Mouse (Mus musculus): ENCODE data around the gene Pnpla6. TPM values are rescaled to one million over a fixed set of nuclear protein-coding genes. Genes with fewer than 3 reads are reported as not detected.
A peak's percentile ranks its signal among the peaks of the same experiment; 100 is the strongest.

Pnpla6 gene
- polyA plus RNA-seq (2016; fragmentation: Nextera tagmentation; extraction: Ambion mirVana), result 21.7 and 23.4 TPM in 2 replicates

DNA sequence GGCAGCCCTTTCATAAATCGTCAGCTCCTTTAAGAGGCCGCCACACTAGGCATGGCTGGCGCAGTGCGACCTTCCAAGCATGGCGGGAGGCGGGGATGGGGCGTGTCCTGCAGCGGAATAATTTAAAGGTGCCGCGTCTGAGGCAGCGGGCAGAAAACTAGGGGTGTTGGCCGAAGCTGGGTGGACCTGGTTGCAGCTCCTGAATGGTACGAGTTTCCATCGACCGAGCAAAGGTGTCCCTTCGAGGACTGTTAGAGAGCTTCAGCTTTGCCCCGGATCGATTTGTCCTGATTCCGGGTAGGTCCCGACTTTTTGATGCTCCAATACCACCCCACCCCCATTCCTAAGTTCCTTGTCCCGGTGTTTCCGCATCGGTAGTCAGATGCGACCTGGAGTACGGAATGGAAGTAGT, at the start of gene Pnpla6:
Pnpla6 (plus strand) TSS at position 125 of the 412 bp plus-strand sequence.
- H3K4me2 ChIP-seq, result peak within 1 kb of the TSS; percentile 92
- peak; percentile 76 for ATAC-seq (ENCODE audit: insufficient number of reproducible peaks, low FRiP score)
- peaks cover 39% of the 10 kb centered on the region for H3K36me3 ChIP-seq
- no peaks in the 10 kb centered on the region for H3K27me3 ChIP-seq (replicated peaks)
- H3K4me1 ChIP-seq (replicated peaks), result peaks cover 5% of the 10 kb centered on the region
- H3K27ac ChIP-seq (ENCODE audit: poor library complexity, severe bottlenecking), result peak within 1 kb of the TSS; percentile 48
- under 1% methylated on average over 25 of the region's 25 CpGs for WGBS
- H3K4me3 ChIP-seq, result peak within 1 kb of the TSS; percentile 72
- H3K9me3 ChIP-seq (replicated peaks), result no peaks in the 10 kb centered on the region
- peak within 1 kb of the TSS; percentile 57 for H3K9ac ChIP-seq

DNA sequence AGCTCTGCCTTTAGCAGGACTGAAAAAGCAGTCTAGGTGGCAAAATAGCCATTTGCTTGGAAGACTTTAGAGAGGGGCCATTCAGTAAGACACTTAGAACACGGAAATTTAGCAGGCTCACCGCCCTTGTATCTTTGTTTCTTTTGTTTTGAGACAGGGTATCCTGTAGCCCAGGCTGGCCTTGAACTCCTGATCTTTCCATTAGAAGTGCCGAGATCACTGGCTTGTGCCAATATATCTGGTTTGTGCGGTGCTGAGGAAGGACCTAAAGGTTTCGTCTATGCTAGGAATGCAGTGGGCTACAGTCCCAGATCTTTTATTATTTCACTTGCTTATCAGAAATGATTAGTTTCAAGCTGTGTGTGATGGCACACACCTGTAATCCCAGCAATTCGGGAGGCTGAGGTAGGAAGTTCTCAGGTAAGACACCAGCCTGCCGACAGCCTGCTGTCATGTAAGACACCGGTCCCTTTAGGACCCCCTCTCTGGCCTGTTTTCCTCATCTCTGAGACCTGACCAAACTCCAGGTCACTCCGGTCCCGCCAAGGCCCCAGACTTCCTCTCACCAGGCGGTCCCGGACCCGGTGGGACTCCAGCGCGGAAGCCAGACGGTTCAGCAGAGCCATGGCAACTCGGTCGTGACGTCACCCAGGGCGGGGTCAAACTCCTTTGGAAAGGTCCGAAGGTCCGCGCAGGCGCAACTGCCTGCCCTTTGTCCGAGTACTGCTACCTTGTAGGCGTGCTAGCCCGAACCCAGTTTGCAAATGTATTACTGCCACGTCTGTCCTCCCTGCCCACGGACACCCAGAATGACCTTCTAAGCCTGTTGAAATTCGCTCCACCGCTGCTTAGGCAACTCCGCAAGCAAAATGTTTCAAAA, 47.9 kb upstream of the Pnpla6 start, which contains the start of gene Pex11g:
Pex11g (minus strand) TSS at position 675 of the 880 bp plus-strand sequence.
- WGBS, result 6% methylated on average over 32 of the region's 32 CpGs
- Histone ChIP-seq H3K27me3 (replicated peaks) (no peaks in the 10 kb centered on the region), H3K4me1 (replicated peaks) (0 out of 2 replicates have a peak, but pooled peaks cover 6% of the 10 kb centered on the region), H3K27ac (ENCODE audit: poor library complexity, severe bottlenecking) (peak within 1 kb of the TSS; percentile 74), H3K9ac (peak within 1 kb of the TSS; percentile 75), H3K36me3 (no peaks in the 10 kb centered on the region), H3K4me2 (peak within 1 kb of the TSS; percentile 69), H3K4me3 (peak within 1 kb of the TSS; percentile 51), H3K9me3 (replicated peaks) (no peaks in the 10 kb centered on the region)
- peak; percentile 95 for ATAC-seq (ENCODE audit: insufficient number of reproducible peaks, low FRiP score)

DNA sequence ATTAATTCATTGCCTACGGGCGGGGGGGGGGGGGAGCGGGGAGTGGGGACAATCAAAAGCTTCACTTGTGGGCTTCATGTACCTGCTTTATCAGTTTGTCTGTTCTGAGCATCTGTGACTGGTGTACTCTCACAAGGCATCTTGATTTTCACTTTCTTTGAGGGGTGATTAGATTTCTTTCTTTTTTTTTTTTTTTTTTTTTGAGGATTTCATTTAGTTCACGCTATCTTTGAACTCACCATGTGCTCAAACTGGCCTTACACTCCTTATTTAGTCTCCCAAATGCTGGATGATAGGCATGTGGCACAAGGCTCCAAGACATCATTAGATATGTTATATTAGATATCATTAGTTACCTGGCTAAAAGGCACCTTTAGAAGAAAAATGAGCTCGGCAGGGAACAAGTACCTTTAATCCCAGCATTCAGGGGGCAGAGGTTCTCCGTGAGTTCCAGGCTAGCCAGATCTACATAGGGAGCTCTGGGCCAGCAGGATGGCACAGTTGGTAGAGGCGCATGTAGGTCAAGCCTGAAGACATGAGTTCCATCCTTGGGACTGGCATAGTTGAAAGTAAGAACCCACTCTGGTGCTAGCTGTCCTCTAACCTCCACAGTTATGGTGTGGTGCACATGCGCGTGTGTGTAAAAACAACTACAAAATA, 47.2 kb upstream of the Pnpla6 start:
- peak overlapping the region; percentile 69 for H3K4me2 ChIP-seq
- 53% methylated on average over 9 of the region's 9 CpGs for WGBS
- H3K4me1 ChIP-seq (replicated peaks), result 0 out of 2 replicates have a peak, but pooled peaks cover 6% of the 10 kb centered on the region
- ATAC-seq (ENCODE audit: insufficient number of reproducible peaks, low FRiP score), result no peak
- H3K36me3 ChIP-seq, result no peaks in the 10 kb centered on the region
- H3K9ac ChIP-seq, result peak overlapping the region; percentile 75
- peak overlapping the region; percentile 74; the same call in 1 of the 2 replicates for H3K27ac ChIP-seq (ENCODE audit: poor library complexity, severe bottlenecking)
- H3K9me3 ChIP-seq (replicated peaks), result no peaks in the 10 kb centered on the region
- H3K4me3 ChIP-seq, result peak overlapping the region; percentile 51
- H3K27me3 ChIP-seq (replicated peaks), result no peaks in the 10 kb centered on the region

DNA sequence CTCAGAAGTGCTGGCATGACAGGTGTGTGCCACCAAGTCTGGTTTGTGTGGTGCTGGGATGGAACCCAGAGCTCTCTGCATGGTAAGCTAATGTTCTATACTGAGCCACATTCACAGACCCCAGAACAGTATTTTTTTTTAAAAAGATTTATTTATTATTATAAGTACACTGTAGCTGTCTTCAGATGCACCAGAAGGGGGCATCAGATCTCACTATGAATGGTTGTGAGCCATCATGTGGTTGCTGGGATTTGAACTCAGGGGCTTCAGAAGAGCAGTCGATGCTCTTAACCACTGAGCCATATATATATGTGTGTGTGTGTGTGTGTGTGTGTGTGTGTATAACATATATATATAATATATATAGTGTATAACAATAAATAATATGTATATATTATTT, 46.3 kb upstream of the Pnpla6 start:
- H3K4me1 ChIP-seq (replicated peaks), result 0 out of 2 replicates have a peak, but pooled peaks cover 6% of the 10 kb centered on the region
- WGBS, result 94% methylated on average over 1 of the region's 1 CpGs
- no peak for ATAC-seq (ENCODE audit: insufficient number of reproducible peaks, low FRiP score)
- no peak overlapping the region for H3K27ac ChIP-seq (ENCODE audit: poor library complexity, severe bottlenecking)
- no peak overlapping the region for H3K9ac ChIP-seq
- no peaks in the 10 kb centered on the region for H3K36me3 ChIP-seq
- H3K4me3 ChIP-seq, result no peak overlapping the region
- no peak overlapping the region for H3K4me2 ChIP-seq
- H3K27me3 ChIP-seq (replicated peaks), result no peaks in the 10 kb centered on the region
- no peaks in the 10 kb centered on the region for H3K9me3 ChIP-seq (replicated peaks)

DNA sequence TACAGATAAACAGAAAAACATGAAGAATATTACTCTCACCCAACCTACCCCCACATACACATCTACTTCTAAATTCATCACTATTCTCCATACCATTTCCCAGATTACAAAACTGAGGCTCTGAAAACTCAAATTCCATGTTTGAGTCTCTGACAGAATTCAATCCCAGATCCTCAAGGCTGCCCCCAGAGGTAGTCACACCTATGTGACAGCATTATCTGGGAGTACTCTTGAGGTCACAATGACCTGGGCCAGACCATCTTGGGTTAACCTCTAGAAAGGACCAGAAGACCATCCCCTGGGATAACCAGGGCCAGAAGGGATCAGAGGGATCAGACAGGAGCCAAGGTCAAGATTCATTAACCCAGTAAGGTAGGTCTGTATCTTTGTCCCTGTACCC, 44.6 kb upstream of the Pnpla6 start, which contains the start of gene Tex45:
Tex45 (plus strand) TSS at position 301 of the 400 bp plus-strand sequence.
- 0 out of 2 replicates have a peak, but pooled peaks cover 6% of the 10 kb centered on the region for H3K4me1 ChIP-seq (replicated peaks)
- no peak for ATAC-seq (ENCODE audit: insufficient number of reproducible peaks, low FRiP score)

DNA sequence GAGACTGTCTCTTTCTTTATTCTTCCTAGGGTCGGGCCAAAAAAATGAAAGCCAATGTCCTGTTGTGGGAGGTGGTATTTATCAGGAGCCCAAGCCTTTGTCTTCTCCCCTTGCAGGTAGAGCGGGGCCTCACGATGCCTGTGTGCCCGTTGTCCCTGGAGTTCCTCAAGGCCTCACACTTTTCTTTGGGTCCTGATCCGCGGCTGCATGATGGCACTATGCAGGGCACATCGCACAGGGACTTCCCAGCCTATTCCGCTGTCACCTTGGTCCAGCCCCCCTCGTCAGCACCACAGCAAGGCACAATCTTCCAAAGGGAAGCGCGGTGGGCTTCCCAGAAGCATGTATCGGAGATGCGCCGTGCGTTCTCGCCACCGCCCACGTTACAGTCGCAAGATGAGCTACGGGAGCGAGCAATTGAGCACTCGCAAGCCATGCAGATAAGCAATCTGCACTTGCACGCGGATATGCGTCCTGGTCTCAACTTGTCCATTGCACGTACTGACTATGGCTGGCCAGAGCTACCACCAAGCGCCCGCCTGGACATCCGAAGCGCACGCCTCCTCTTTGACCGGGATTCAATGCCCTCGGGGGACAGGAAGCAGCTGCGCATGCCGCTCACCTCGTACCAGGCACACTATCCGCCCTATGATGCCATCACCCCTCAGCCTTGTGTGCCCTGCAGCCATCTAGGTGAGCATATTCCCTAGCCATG, 39.3 kb upstream of the Pnpla6 start:
- peaks cover 2% of the 10 kb centered on the region; the same call in 1 of the 2 replicates for H3K4me1 ChIP-seq (replicated peaks)

More for the DNA sequence above, 44.6 kb upstream of the Pnpla6 start, which contains the start of gene Tex45:
- Histone ChIP-seq H3K27me3 (replicated peaks) (no peaks in the 10 kb centered on the region), H3K9ac (no peak within 1 kb of the TSS), H3K4me2 (no peak within 1 kb of the TSS), H3K27ac (ENCODE audit: poor library complexity, severe bottlenecking) (no peak within 1 kb of the TSS), H3K36me3 (no peaks in the 10 kb centered on the region), H3K4me3 (no peak within 1 kb of the TSS), H3K9me3 (replicated peaks) (no peaks in the 10 kb centered on the region)

DNA sequence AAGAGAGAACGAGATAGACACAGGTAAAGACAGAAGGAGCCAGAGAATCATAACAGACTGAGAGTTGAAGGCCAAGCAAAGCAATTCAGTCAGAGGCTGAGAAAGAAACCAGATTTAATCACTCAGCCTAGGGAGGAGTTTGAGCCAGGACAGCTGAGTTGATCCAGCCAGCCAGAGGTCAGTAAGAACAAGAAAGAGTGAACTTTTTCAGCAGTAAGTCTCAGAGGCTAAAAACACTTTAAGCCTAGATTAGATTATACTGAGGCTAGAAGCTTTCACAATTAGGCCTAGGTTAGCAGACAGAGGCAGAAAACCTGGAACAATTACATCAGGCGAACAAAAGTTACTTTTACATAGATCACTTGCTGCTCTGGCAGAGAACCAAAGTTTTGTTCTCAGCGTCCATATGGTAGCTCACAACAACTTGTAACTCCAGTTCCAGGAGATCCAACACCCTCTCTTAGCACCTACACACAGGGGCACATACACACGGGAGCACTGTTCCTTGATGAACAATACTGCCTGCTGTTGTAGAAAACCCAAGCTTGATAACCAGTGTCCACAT, 34.9 kb upstream of the Pnpla6 start:
- H3K9ac ChIP-seq, result no peak overlapping the region
- no peak overlapping the region for H3K4me3 ChIP-seq
- 48% methylated on average over 4 of the region's 4 CpGs for WGBS
- no peak overlapping the region for H3K27ac ChIP-seq (ENCODE audit: poor library complexity, severe bottlenecking)
- no peak overlapping the region for H3K4me2 ChIP-seq
- no peaks in the 10 kb centered on the region for H3K9me3 ChIP-seq (replicated peaks)
- no peak for ATAC-seq (ENCODE audit: insufficient number of reproducible peaks, low FRiP score)
- H3K27me3 ChIP-seq (replicated peaks), result peaks cover 11% of the 10 kb centered on the region; the same call in 1 of the 2 replicates
- H3K4me1 ChIP-seq (replicated peaks), result peaks cover 2% of the 10 kb centered on the region; the same call in 1 of the 2 replicates
- H3K36me3 ChIP-seq, result no peaks in the 10 kb centered on the region

More for the DNA sequence above, 39.3 kb upstream of the Pnpla6 start:
- Histone ChIP-seq H3K27me3 (replicated peaks) (peaks cover 11% of the 10 kb centered on the region; the same call in 1 of the 2 replicates), H3K9ac (peak overlapping the region; percentile 12; the same call in 1 of the 2 replicates), H3K4me2 (peak overlapping the region; percentile 68), H3K9me3 (replicated peaks) (no peaks in the 10 kb centered on the region), H3K27ac (ENCODE audit: poor library complexity, severe bottlenecking) (no peak overlapping the region), H3K4me3 (peak overlapping the region; percentile 34), H3K36me3 (no peaks in the 10 kb centered on the region)
- ATAC-seq (ENCODE audit: insufficient number of reproducible peaks, low FRiP score), result no peak
- 21% methylated on average over 37 of the region's 37 CpGs for WGBS

DNA sequence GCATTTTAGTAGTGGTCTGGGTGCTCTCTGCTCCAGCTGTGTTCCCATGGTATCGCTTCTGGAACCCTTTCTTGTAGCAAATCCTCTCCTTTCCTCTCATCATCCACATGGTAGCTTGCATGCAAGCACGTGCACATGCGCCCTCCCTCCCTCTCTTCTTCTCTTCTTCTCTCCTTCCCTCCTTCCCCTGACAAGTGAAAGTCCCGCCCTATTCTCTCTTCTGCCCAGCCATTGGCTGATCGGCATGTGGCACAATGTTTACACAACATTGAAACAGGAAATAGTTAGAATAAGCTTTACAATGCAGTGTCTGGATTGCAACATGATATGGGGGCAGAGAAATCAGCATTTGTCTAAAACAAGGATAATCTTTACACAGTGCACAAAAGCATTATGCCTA, 33.6 kb upstream of the Pnpla6 start:
- no peaks in the 10 kb centered on the region; the same call in 1 of the 2 replicates for H3K4me1 ChIP-seq (replicated peaks)
- no peaks in the 10 kb centered on the region for H3K9me3 ChIP-seq (replicated peaks)
- WGBS, result 59% methylated on average over 5 of the region's 5 CpGs
- ATAC-seq (ENCODE audit: insufficient number of reproducible peaks, low FRiP score), result no peak
- H3K36me3 ChIP-seq, result no peaks in the 10 kb centered on the region
- no peak overlapping the region for H3K9ac ChIP-seq
- H3K27me3 ChIP-seq (replicated peaks), result peaks cover 6% of the 10 kb centered on the region; the same call in 1 of the 2 replicates
- no peak overlapping the region for H3K4me2 ChIP-seq
- no peak overlapping the region for H3K4me3 ChIP-seq
- no peak overlapping the region for H3K27ac ChIP-seq (ENCODE audit: poor library complexity, severe bottlenecking)

DNA sequence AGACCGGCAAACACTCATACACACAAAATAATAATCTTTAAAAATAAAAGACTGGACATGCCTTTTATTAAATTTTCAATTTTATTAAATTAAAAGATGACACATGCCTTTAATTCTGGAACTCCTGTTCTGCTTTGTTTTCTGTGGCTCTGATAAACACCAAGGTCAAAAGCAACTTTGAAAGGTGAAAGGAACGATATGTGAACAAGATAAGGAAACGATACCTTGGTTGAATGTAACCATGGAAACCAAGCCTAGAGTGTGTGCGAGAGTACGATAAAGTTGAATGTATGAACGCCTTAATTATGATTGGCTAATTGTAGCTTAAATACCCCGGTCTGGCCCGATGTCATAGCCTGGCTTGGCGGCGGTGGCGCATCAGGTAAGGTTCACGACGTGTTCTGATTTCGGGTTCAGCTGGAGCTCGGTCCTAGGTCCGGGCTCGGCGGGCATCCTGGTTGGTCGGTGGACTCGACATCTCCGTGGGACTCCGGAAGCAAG, 32.9 kb upstream of the Pnpla6 start:
- ATAC-seq (ENCODE audit: insufficient number of reproducible peaks, low FRiP score), result no peak
- Histone ChIP-seq H3K9me3 (replicated peaks) (no peaks in the 10 kb centered on the region), H3K27ac (ENCODE audit: poor library complexity, severe bottlenecking) (no peak overlapping the region), H3K4me1 (replicated peaks) (no peaks in the 10 kb centered on the region; the same call in 1 of the 2 replicates), H3K4me3 (no peak overlapping the region), H3K9ac (no peak overlapping the region), H3K36me3 (no peaks in the 10 kb centered on the region), H3K4me2 (no peak overlapping the region), H3K27me3 (replicated peaks) (peaks cover 5% of the 10 kb centered on the region; the same call in 1 of the 2 replicates)
- WGBS, result 78% methylated on average over 22 of the region's 22 CpGs

DNA sequence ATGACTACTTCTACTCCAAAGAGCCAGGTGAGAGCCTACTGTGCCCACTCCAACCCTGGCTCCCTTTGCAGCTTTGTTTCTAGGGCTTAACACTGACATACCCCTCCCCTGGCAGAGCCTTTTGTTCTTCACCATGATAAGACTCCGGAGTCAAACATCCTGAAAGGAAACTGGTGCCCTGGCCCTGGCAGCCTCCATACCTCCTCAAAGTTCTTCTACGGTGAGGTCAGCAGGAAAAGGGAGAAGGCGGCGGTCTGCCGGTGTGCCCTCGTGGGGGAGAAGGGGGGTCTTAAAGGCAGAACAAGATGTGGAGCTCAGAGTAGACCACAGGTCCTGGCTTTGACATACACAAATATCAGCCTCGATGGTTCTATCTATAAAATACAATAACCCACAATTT, 31.6 kb upstream of the Pnpla6 start:
- Histone ChIP-seq H3K4me3 (no peak overlapping the region), H3K4me1 (replicated peaks) (no peaks in the 10 kb centered on the region; the same call in 1 of the 2 replicates), H3K27ac (ENCODE audit: poor library complexity, severe bottlenecking) (no peak overlapping the region), H3K27me3 (replicated peaks) (no peaks in the 10 kb centered on the region), H3K36me3 (no peaks in the 10 kb centered on the region), H3K4me2 (no peak overlapping the region), H3K9me3 (replicated peaks) (no peaks in the 10 kb centered on the region), H3K9ac (no peak overlapping the region)
- no peak for ATAC-seq (ENCODE audit: insufficient number of reproducible peaks, low FRiP score)
- 58% methylated on average over 7 of the region's 7 CpGs for WGBS

All from heart, embryonic 12.5 days (tissue).